Mouse (Mus musculus) midbrain, embryonic 14.5 days (tissue): Measurements from ENCODE around the gene Nampt. TPM values are rescaled to one million over a fixed set of nuclear protein-coding genes. Genes with fewer than 3 reads are reported as not detected.
A peak's percentile ranks its signal among the peaks of the same experiment; 100 is the strongest.
"Not testable (repeated sequence)": the region's sequence is repeated elsewhere in the genome, so short reads cannot be mapped to it uniquely, and the experiment has no call there.

Source experiments
- ATAC-seq: fragments of 200-750 bp; cut with Nextera tagmentation; 2 replicates; pipeline ENCODE4 v1.8.0; 2017; ENCODE audit warnings: moderate number of reproducible peaks, moderate library complexity; ENCODE audit not compliant: low FRiP score, low TSS enrichment
- DNase-seq: peaks from one replicate; pipeline ENCODE4 v3.0.0-alpha.2; 2015
- H3K27ac ChIP-seq: fragments of 300-500 bp; sonication (generic); replicated peaks from 2 replicates; pipeline ENCODE4 v1.5.1; 2014; ENCODE audit warnings: mild to moderate bottlenecking, low read depth, low read length, moderate library complexity
- H3K27me3 ChIP-seq: fragments of 300-500 bp; sonication (generic); 2 replicates; pipeline ENCODE4 v1.6.1; 2014; ENCODE audit warnings: low read length, control low read depth, mixed read lengths; ENCODE audit not compliant: control insufficient read depth, insufficient read depth
- H3K36me3 ChIP-seq: fragments of 300-500 bp; sonication (generic); 2 replicates; pipeline ENCODE4 v1.6.1; 2014; ENCODE audit warnings: low read length, control low read depth; ENCODE audit not compliant: control insufficient read depth, insufficient read depth
- H3K4me1 ChIP-seq: fragments of 300-500 bp; sonication (generic); 2 replicates; pipeline ENCODE4 v1.6.1; 2014; ENCODE audit warnings: mild to moderate bottlenecking, antibody characterized with exemption, low read length, control low read depth; ENCODE audit not compliant: control insufficient read depth, insufficient read depth
- H3K4me2 ChIP-seq: fragments of 300-500 bp; sonication (generic); 2 replicates; pipeline ENCODE4 v1.6.1; 2014; ENCODE audit warnings: mild to moderate bottlenecking, low read length, moderate library complexity
- H3K4me3 ChIP-seq: fragments of 300-500 bp; sonication (generic); replicated peaks from 2 replicates; pipeline ENCODE4 v1.5.1; 2014; ENCODE audit warnings: low read depth, low read length
- H3K9ac ChIP-seq: fragments of 300-500 bp; sonication (generic); replicated peaks from 2 replicates; pipeline ENCODE4 v1.6.1; 2014; ENCODE audit warnings: mild to moderate bottlenecking, low read length, moderate library complexity
- H3K9me3 ChIP-seq: fragments of 300-500 bp; sonication (generic); 2 replicates; pipeline ENCODE4 v1.6.1; 2016; ENCODE audit warnings: low read length, control low read depth, mixed read lengths; ENCODE audit not compliant: control insufficient read depth
- WGBS: fragments of 180-500 bp; shearing (Covaris S2); extraction: QIAGEN DNeasy Blood & Tissue Kit; methylation state at CpG from one replicate; pipeline ENCODE4 v1.1.7; 2014; 5-methylcytosine and 5-hydroxymethylcytosine counted together
- polyA plus RNA-seq: library from polyadenylated mRNA; unstranded; fragments of >200 nt; fragmentation: Nextera tagmentation; extraction: Ambion mirVana; gene quantifications from 2 replicates; pipeline ENCODE4 v1.2.1, GENCODE M21; 2014

Nampt gene
- polyA plus RNA-seq, 1 experiment from 2014 or later = 45.7 TPM

DNA sequence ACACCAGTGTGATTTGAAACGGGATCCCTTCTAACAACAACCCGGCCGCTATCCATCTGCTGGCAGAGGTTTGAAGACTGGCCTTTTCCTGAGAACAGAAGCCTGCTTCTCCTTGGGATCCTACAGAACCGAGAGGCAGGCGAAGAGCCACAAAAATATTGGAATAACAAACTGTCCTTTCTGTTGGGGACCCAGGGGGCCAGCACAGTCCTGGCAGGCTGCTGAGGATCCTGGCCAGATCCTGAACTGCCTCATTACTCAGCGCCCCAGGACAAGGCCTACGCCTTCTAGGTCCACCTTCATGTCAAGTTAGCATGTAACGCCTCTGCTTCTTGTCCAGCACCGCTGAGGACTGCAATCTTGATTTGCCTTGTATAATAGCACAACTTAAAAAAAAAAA lies 65.0 kb downstream of the Nampt start:
- Histone ChIP-seq H3K4me1 (no peaks in the 10 kb centered on the region), H3K4me3 (no peak overlapping the region), H3K4me2 (no peak overlapping the region), H3K36me3 (no peaks in the 10 kb centered on the region), H3K27me3 (no peaks in the 10 kb centered on the region), H3K27ac (no peak overlapping the region), H3K9ac (no peak overlapping the region), H3K9me3 (no peaks in the 10 kb centered on the region)
- WGBS = 86% methylated on average over 9 of the region's 9 CpGs
- no peak for ATAC-seq
- DNase-seq = no peak

DNA sequence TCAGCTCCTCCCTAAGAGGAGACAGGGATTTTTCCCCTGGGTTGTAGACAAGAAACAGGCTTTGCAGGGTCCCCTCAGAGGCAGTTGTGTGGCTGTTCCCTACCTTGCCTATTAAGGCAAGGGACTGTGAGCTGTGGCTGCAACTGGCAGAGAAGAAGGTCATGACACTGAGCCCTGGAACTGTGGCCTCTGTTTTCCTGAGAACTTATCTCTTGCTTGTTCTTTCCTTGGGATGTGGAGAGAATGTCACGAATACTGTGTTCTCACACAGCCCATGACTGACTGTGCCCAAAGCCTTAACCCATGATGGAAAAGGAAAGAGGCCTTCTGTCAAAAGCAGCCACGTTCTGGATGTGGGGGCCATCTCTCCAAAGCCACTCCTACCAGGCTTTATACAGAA lies 65.7 kb downstream of the Nampt start:
- Histone ChIP-seq H3K4me2 (no peak overlapping the region), H3K9me3 (no peaks in the 10 kb centered on the region), H3K9ac (no peak overlapping the region), H3K36me3 (no peaks in the 10 kb centered on the region), H3K4me1 (no peaks in the 10 kb centered on the region), H3K4me3 (no peak overlapping the region), H3K27ac (no peak overlapping the region), H3K27me3 (no peaks in the 10 kb centered on the region)
- ATAC-seq = no peak
- WGBS = 81% methylated on average over 2 of the region's 2 CpGs
- no peak for DNase-seq

DNA sequence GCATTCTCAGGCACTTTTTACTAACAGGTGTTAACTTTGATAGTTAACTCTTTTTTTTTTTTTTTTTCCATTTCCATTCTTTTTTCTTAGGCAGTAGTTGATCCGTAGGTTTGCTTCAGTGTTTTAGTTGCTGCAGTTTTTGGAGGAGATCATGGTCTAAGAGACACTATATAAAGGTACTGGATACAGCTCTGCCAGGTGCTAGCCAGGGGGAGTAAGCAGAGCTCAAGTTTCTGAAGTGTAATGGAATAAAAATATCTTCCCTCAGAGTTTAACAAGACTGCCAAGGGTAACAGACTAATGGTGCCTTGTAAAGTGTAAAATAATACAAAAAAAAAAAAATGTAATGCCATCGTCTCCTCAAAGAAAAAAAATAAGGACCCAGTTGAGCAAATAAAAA lies 67.0 kb downstream of the Nampt start:
- no peaks in the 10 kb centered on the region for H3K36me3 ChIP-seq
- H3K27me3 ChIP-seq = no peaks in the 10 kb centered on the region
- H3K9me3 ChIP-seq = no peaks in the 10 kb centered on the region
- ATAC-seq (no peak), DNase-seq (no peak)
- 91% methylated on average over 2 of the region's 2 CpGs for WGBS
- no peak overlapping the region for H3K9ac ChIP-seq
- no peak overlapping the region for H3K4me3 ChIP-seq
- H3K27ac ChIP-seq = no peak overlapping the region
- H3K4me2 ChIP-seq = no peak overlapping the region
- H3K4me1 ChIP-seq = no peaks in the 10 kb centered on the region

GRCm38 (mm10) chr12:32888226-32888625 lies 68.9 kb downstream of the Nampt start:
- no peak overlapping the region for H3K4me3 ChIP-seq
- no peaks in the 10 kb centered on the region for H3K4me1 ChIP-seq
- H3K27ac ChIP-seq = no peak overlapping the region
- H3K27me3 ChIP-seq = no peaks in the 10 kb centered on the region
- H3K9ac ChIP-seq = no peak overlapping the region
- no peak overlapping the region for H3K4me2 ChIP-seq
- no peak for ATAC-seq
- no peak for DNase-seq
- 90% methylated on average over 3 of the region's 3 CpGs for WGBS
- no peaks in the 10 kb centered on the region for H3K9me3 ChIP-seq
- no peaks in the 10 kb centered on the region for H3K36me3 ChIP-seq

GRCm38 (mm10) chr12:32889846-32890245 lies 70.5 kb downstream of the Nampt start:
- WGBS = 84% methylated on average over 5 of the region's 5 CpGs
- Histone ChIP-seq H3K27ac (no peak overlapping the region), H3K36me3 (no peaks in the 10 kb centered on the region), H3K9me3 (no peaks in the 10 kb centered on the region), H3K4me2 (no peak overlapping the region), H3K9ac (no peak overlapping the region), H3K4me3 (no peak overlapping the region), H3K27me3 (no peaks in the 10 kb centered on the region), H3K4me1 (no peaks in the 10 kb centered on the region)
- DNase-seq (no peak), ATAC-seq (no peak)

DNA sequence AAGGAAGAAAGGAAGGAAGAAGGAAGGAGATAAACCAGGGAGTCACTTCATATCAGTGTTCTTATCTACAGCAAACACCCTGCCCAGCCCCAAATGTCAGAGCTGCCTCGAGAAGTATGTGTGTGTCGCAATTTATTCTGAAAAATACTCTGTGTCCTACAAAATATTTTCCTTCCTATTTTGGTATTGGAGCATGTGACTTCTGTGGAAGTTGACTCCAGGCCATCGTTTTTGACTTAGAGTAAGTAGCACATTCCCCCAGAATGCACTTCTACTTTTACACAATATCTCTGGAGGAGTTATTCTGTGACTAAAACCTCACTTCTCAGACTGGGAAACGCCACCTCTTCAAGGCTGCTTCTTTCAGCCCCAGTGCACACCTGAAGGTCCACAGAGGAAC lies 71.1 kb downstream of the Nampt start:
- no peaks in the 10 kb centered on the region for H3K9me3 ChIP-seq

DNA sequence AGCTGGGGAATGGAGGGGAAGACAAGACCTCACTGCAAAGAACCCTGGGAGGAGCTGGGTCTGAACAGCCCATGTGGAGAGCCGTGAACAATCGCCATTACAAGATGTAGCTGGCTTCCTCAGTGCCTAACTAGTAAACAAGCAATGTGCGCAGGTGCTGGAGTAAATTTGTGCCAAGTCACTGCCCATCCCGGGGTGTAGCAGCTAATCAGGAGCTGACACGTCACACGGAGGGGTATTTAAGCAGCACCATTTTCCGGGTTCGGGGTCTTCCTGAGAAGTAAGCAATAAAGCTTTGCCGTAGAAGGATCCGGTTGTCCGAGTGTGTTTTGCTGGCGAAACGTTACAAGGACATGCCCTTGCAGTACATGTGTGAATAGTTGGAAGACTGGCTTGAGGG lies 71.9 kb downstream of the Nampt start:
- H3K9ac ChIP-seq, H3K9me3 ChIP-seq, DNase-seq, ATAC-seq, H3K27me3 ChIP-seq, H3K27ac ChIP-seq, H3K36me3 ChIP-seq, H3K4me1 ChIP-seq, H3K4me3 ChIP-seq, H3K4me2 ChIP-seq: not testable (repeated sequence)
- WGBS = 93% methylated on average over 13 of the region's 13 CpGs

More for the DNA sequence above, 71.1 kb downstream of the Nampt start:
- H3K27me3 ChIP-seq = no peaks in the 10 kb centered on the region
- H3K4me2 ChIP-seq = no peak overlapping the region
- no peaks in the 10 kb centered on the region for H3K36me3 ChIP-seq
- no peak overlapping the region for H3K4me3 ChIP-seq
- no peaks in the 10 kb centered on the region for H3K4me1 ChIP-seq
- WGBS = 77% methylated on average over 4 of the region's 4 CpGs
- ATAC-seq (no peak), DNase-seq (no peak)
- H3K27ac ChIP-seq = no peak overlapping the region
- no peak overlapping the region for H3K9ac ChIP-seq

DNA sequence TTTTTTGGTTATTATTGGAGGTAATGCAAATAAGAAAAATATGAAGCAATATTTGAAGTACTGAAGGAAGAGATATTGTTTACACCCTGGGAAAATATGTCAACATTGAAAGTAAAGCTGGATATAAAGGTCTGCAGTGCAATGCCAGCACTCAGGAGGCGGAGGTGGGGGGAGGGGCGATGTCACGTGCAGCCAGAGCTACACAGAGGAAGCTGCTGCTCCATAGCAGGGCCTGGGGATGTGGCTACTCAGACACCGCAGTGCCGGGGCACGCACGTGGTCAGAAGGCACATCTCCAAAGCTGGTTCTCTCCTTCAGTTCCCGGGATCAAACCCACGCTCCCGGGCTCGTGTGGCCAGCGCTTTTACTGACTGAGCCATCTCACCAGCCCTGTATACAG lies 73.9 kb downstream of the Nampt start:
- peak; percentile 51; the same call in 1 of the 2 replicates for ATAC-seq
- Histone ChIP-seq H3K4me1 (no peaks in the 10 kb centered on the region), H3K27ac (no peak overlapping the region), H3K4me2 (no peak overlapping the region), H3K9ac (no peak overlapping the region), H3K9me3 (no peaks in the 10 kb centered on the region), H3K27me3 (no peaks in the 10 kb centered on the region), H3K36me3 (no peaks in the 10 kb centered on the region), H3K4me3 (no peak overlapping the region)
- WGBS = 45% methylated on average over 12 of the region's 12 CpGs
- DNase-seq = peak; percentile 59

DNA sequence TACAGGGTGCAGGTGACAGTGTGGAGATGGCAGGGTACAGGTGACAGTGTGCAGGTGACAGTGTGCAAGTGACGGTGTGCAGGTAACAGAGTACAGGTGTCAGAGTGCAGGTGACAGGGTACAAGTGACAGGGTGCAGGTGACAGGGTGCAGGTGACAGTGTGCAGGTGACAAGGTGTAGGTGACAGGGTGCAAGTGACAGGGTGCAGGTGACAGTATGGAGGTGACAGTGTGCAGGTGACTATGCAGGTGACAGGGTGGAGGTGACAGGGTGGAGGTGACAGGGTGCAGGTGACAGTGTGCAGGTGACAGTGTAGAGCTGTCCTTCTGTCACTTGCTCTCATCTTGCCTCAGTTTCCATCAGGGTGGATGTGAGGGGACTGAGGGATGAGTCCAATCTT lies 76.5 kb downstream of the Nampt start:
- H3K27me3 ChIP-seq = no peaks in the 10 kb centered on the region
- 88% methylated on average over 1 of the region's 1 CpGs for WGBS

More for the DNA sequence above, 76.5 kb downstream of the Nampt start:
- no peak overlapping the region for H3K27ac ChIP-seq
- H3K4me2 ChIP-seq = no peak overlapping the region
- ATAC-seq (no peak), DNase-seq (no peak)
- no peaks in the 10 kb centered on the region for H3K36me3 ChIP-seq
- no peaks in the 10 kb centered on the region for H3K9me3 ChIP-seq
- H3K4me1 ChIP-seq = no peaks in the 10 kb centered on the region
- no peak overlapping the region for H3K9ac ChIP-seq
- H3K4me3 ChIP-seq = no peak overlapping the region
